Mouse (Mus musculus) small intestine, adult 10 weeks (tissue): ENCODE data around the gene Asphd1. TPM values are rescaled to one million over a fixed set of nuclear protein-coding genes. Genes with fewer than 3 reads are reported as not detected.

Experiments
- polyA plus RNA-seq: library from polyadenylated mRNA; stranded (reverse); fragments of 350-450 nt; fragmentation: Illumina TruSeq; extraction: RNeasy Lipid Tissue Mini Kit (QIAGEN cat#74804); gene quantifications from one replicate; pipeline ENCODE4 v1.2.3, GENCODE M21; 2014; ENCODE audit warnings: low replicate concordance

Gene Asphd1
- not detected for polyA plus RNA-seq

GRCm38 (mm10) chr7:126949403-126949792 is at the start of gene Asphd1:
Gene Asphd1, minus strand, starts transcription at chr7:126949582.

GRCm38 (mm10) chr7:126975950-126976866 is 26.8 kb upstream of the Asphd1 start, which contains the start of gene Cdiptos:
Gene Cdiptos, minus strand, starts transcription at chr7:126976098.

DNA sequence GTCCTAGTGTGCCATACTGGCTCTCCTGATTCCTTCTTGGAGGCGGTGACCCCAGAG is 26.3 kb upstream of the Asphd1 start, which contains the start of gene Cdipt:
TSS of gene Cdipt (plus strand) at position 22 of the 57 bp plus-strand sequence.

GRCm38 (mm10) chr7:126949793-126950646 is 638 bp upstream of the Asphd1 start, which contains the start of gene Sez6l2:
Gene Sez6l2, plus strand, starts transcription at chr7:126950563.

DNA sequence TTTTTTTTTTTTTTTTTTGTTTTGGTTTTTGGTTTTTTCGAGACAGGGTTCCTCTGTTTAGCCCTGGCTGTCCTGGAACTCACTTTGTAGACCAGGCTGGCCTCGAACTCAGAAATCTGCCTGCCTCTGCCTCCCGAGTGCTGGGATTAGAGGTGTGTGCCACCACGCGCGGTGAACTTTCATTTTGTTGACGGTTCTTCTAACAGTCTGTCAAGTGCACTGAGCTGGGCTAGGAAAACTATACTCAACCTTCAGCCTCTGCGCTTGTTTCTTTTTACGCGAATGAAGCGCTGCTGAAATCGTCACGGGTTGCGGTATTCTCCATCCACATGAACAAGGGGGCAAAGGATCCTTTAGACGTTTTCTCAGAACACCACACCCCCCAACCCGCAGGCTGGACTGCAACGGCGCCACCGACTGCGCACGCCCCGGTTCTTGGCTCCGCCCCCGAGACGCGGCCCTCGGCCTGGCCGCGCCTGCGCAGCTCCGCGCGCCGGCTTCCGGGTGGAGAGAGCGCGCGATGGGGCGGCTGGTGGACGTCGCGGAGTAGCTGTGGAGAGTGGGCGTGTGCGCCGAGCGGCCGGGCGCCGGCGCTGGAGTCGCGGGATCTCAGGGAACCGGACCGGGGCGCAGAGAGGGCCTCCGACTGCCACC is 20.9 kb downstream of the Asphd1 start, which contains the start of gene Kctd13:
TSS of gene Kctd13 (plus strand) at position 496 of the 654 bp plus-strand sequence.

GRCm38 (mm10) chr7:126922624-126923060 is 26.7 kb downstream of the Asphd1 start, which contains the start of gene Tmem219:
Gene Tmem219, minus strand, starts transcription at chr7:126922917.

Other genes starting within 250 kb of the Asphd1 start
- 4.5 TPM for gene Coro1a, start 241.8 kb downstream of the Asphd1 start, polyA plus RNA-seq
- 12.0 TPM for gene Mapk3, start 190.0 kb downstream of the Asphd1 start, polyA plus RNA-seq
- 2.1 TPM for gene Gdpd3, start 183.2 kb downstream of the Asphd1 start, polyA plus RNA-seq
- 5.8 TPM for gene Ypel3, start 172.6 kb downstream of the Asphd1 start, polyA plus RNA-seq
- not detected for gene Tbx6, start 168.1 kb downstream of the Asphd1 start, polyA plus RNA-seq
- 24.4 TPM for gene Ppp4c, start 157.1 kb downstream of the Asphd1 start, polyA plus RNA-seq
- gene Fam57b, start 151.9 kb downstream of the Asphd1 start, polyA plus RNA-seq = not detected
- gene 4930451I11Rik, start 117.9 kb downstream of the Asphd1 start, polyA plus RNA-seq = not detected
- gene Doc2a, start 102.2 kb downstream of the Asphd1 start, polyA plus RNA-seq = not detected
- gene Hirip3, start 87.6 kb downstream of the Asphd1 start, polyA plus RNA-seq = 10.8 TPM
- gene Ino80e, start 87.2 kb downstream of the Asphd1 start, polyA plus RNA-seq = 2.2 TPM
- 4.1 TPM for gene Taok2, start 64.9 kb downstream of the Asphd1 start, polyA plus RNA-seq
- 5.0 TPM for gene Tmem219, start 26.7 kb downstream of the Asphd1 start, polyA plus RNA-seq
- 1.8 TPM for gene Kctd13, start 20.7 kb downstream of the Asphd1 start, polyA plus RNA-seq
- 0.78 TPM for gene Sez6l2, start 981 bp upstream of the Asphd1 start, polyA plus RNA-seq
- gene Cdipt, start 26.3 kb upstream of the Asphd1 start, polyA plus RNA-seq = 15.7 TPM
- gene Cdiptos, start 26.5 kb upstream of the Asphd1 start, polyA plus RNA-seq = 0.45 TPM
- gene Mvp, start 65.0 kb upstream of the Asphd1 start, polyA plus RNA-seq = 0.74 TPM
- not detected for gene Pagr1b, start 66.9 kb upstream of the Asphd1 start, polyA plus RNA-seq
- gene Pagr1a, start 67.8 kb upstream of the Asphd1 start, polyA plus RNA-seq = not detected
- gene Gm42742, start 71.5 kb upstream of the Asphd1 start, polyA plus RNA-seq = 0.52 TPM
- not detected for gene Prrt2, start 71.6 kb upstream of the Asphd1 start, polyA plus RNA-seq
- 13.0 TPM for gene Maz, start 77.5 kb upstream of the Asphd1 start, polyA plus RNA-seq
- 0.97 TPM for gene Kif22, start 92.9 kb upstream of the Asphd1 start, polyA plus RNA-seq
- 380 TPM for gene Zg16, start 137.7 kb upstream of the Asphd1 start, polyA plus RNA-seq
- gene AI467606, start 141.8 kb upstream of the Asphd1 start, polyA plus RNA-seq = 1.6 TPM
- 0.48 TPM for gene Qprt, start 172.6 kb upstream of the Asphd1 start, polyA plus RNA-seq
- 0.89 TPM for gene Spn, start 188.2 kb upstream of the Asphd1 start, polyA plus RNA-seq
- gene Cd2bp2, start 246.5 kb upstream of the Asphd1 start, polyA plus RNA-seq = 9.1 TPM